Mouse (Mus musculus) layer of hippocampus, postnatal 10 days (tissue): ENCODE measurements around the gene Arhgef38. TPM values are rescaled to one million over a fixed set of nuclear protein-coding genes. Genes with fewer than 3 reads are reported as not detected.
A peak's percentile ranks its signal among the peaks of the same experiment; 100 is the strongest.

ENCODE experiments used
- DNase-seq, 2 experiments: peaks; one replicate each; pipeline ENCODE4 v3.0.0; 2021; ENCODE audit warnings: low spot score in 2 of 2
- total RNA-seq, 2 experiments: library from RNA; stranded (reverse); gene quantifications; 2 replicates each; pipeline ENCODE4 v1.2.3; 2021

Gene Arhgef38
- total RNA-seq, 2 experiments from 2014 or later: 0.29 TPM; not detected in 1

DNA sequence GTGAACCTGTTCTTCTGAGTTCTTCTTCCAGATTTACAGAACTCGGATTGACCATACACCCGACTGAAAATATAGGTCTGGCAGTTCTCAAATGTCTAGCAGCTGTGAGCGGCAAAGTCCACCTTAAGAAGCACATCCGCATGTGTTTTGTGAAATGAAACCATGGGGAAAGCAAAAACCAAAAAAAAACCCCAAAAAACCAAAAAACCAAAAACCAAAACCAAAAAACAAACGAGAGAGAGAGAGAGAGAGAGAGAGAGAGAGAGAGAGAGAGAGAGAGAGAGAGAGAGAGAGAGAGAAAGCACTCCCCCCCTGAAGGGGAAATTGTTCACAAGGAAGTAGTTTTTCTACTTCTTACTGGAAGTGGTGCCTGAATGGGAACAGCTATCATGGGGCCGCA, 67.2 kb downstream of the Arhgef38 start:
- no peak for DNase-seq

DNA sequence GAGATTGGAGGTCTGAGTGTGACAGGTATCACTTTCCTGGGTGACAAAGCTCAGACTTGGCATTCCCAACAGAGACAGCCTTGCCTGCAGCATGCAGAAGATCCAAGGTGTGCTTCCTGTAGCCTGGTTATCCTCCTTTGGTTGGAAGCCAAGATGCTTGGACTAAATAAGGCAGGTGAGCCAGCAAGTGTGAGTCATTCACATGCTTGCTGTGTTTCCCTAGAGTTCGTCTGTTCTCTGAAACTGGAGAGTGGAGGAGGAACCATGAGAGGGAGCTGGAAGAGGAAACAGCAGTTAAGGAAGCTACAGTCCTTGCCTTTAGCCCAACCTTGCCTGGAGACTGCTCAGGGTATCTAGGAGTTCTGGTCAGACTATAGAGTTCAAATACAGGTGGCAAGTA, 69.6 kb downstream of the Arhgef38 start:
- DNase-seq: no peak

DNA sequence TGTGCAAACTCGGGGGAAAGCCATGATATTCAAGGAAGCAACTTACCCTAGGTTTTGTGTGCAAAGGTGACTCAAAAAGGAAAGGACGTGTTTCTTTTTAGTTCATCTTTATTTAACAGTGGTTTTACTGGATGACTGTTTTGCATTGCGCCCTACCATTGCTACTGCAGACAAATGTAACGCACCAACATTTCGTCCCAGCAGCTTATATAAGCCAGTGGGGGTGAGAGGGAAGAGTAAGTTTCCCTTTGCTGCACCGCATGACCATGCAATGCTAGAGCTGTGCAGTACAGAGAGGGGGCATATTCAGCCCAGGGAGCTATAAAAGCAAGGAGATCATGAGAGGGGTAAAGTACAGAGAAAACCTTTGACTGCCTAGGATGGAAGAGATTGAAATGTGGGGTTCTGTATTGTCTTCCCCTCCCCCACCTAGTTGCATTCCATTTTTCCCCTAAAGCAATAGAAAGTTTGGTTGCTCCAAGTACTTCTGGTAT, 70.8 kb downstream of the Arhgef38 start:
- DNase-seq: no peak

DNA sequence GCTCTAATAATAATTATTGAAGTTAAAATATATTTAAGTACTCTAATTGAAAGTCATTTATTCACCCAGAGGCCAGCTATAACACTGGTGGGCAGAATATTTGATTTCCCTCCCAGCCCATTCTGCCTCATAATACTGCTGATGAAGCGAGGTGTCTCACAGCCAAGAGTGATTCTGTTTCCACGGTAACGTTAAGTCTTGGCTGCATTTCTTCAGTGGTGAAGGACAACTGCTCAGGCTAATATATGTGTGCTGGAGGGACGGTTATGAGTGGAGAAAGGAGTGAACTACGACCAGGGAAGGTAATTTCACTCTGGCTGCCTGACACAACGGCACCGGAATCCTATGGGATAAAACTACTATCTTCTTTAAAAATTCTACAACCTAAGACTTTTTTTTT, 71.6 kb downstream of the Arhgef38 start:
- DNase-seq: peak in 1 of 2 experiments; percentile 28

DNA sequence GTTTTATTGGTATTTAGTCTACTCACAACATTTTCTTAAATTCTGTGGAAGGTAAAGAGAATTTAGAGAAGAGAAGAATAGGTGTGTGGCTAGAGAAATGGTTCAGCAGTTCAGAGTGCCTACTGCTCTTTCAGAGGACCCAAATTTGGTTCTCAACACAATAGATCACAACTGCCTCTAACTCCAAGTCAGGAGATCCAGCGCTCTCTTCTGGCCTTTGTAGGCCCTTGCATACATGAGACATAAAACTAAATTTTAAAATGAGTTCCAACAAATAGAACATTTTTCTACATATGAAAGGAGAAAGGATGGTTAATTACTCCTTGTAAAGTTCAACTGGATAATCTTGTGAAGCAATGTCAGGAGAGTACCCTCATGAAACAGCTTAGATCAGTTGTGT, 73.3 kb downstream of the Arhgef38 start:
- DNase-seq: no peak

DNA sequence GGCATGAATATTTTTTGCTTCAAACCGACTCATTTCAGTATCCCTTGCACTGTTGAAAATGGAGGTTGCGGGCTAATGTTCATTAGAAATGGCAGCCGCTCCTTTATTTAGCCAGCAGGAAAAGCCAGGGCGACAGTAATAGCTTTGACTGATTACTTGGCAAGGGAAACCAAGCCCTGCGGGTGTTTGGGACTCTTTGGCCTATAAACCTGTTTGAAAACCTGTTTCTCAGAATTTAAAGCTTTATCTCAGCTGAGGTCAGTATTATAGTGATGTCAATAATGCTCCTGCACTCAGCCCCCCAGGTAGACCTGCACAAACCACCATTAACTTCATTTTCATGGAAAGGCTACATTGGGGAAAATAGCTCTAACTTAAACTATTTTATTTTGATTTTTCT, 76.5 kb downstream of the Arhgef38 start:
- no peak for DNase-seq

DNA sequence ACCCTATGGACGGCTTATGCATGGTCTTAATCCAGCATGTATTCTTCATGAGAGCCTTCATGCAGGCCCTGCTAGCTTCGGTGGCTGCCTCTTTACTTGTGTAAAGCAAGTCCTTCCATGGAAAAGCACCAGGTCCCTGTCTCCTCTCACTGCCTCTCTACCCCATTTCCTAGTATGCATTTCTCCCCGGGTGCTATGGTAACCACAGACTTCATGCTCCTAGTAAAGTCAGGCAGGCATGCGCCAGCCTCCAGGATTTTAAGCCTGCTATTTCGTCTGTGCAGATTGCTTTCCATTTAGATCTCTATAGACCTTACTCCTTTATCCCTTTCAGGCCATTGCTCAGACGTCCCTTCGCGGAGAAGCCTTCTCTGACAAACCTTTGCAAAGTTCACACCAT, 80.1 kb downstream of the Arhgef38 start:
- DNase-seq: peak in 1 of 2 experiments; percentile 20

DNA sequence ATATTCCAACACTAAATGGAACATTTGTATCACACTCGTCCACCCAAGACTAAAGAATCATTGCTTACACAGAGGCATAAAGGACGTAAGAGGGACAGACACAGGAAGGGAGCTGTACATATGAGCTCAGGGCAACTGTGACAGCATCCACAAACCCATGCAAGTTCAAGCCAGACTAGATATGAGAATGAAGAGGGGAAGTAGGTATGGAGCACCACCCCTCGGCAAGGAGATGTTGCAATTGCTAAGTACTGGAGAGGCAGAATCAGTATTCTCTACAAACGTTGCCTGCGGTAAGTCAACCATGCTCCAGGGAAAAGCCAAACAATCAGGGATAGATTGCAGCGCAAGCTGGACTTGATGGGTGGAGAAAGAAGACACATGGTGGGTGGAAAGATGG, 81.1 kb downstream of the Arhgef38 start:
- DNase-seq: no peak

DNA sequence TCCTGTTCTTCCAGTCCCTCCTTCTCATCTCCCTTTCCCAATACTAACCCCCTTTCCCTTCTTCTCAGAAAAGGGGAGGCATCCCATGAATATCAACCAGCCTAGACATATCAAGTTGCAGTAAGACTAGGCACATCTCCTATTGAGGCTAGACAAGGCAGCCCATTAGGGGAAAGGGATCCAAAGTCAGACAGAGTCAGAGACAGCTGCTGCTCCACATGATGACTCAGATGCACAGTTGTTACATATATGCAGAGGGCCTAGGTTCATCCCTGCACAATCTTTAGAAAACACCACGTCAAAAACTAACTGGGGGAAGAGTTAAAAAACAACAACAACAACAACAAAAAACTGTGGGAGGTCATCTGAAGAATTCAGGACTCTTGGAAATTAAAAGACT, 81.9 kb downstream of the Arhgef38 start:
- DNase-seq: no peak

DNA sequence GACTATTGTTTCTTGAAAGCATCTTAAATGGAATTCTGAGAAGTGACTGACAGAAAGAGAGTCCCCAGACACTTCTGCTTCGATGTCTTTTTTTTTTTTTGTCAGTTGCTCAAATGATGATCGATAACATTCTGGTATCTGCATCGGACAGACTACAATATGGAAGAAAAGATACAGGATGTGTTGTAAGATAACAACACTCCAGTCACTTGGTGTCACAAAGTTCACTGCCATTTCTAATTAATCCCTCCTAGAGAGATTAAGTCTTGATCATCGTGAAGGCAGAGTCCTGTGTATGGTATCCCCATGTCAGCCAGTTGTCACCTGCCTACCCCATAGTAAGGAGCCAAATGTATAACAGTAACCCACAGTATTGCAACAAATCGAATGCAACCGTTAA, 83.1 kb downstream of the Arhgef38 start:
- no peak for DNase-seq

DNA sequence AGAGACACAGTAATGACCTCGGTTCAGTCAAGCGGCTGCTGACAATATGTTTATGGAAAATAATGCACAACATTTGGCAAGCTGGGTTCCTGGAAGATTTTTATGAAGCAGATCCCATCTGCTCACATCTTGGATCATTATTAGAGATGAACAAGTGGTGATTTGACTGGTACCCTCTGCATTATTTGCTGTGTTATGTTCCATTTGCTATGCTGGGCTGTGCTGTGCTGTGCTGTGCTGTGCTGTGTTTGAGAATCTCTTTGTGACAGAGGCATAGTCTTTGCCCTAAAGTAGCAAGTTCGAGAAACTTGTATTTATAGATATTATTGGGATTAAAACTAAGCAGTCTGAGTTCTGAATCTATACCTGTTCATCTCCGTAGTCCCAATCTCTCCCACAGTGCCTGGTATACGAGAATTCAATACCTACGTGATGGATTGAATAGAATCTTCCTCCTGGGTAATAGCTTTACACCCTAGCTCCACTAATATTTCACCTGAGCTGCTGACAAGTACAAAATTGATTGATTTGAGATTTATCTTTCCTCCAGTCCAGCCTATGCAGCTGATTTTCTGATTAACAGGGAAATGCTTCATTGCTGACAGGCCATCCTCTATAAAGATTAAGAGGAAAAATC, 90.1 kb downstream of the Arhgef38 start:
- no peak for DNase-seq

DNA sequence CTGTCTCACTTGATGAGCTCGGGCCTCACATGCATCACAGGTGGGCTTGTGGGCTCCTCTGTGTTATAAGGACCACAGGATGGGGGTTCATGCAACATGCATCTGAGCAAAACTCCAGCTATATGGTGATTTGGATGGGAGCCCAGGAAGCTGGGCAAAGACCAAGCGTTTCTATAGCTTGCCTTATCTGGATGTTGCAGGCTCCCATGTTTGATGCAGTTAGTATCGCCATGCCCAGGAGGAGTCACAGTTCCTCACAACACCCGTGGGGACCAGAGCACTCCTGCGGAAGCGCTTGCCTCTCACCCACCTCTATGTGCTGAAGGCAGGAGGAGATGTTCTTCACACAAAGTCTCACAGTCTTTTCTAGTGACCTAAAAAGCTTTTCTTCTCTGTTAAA, 92.9 kb downstream of the Arhgef38 start:
- DNase-seq: no peak

DNA sequence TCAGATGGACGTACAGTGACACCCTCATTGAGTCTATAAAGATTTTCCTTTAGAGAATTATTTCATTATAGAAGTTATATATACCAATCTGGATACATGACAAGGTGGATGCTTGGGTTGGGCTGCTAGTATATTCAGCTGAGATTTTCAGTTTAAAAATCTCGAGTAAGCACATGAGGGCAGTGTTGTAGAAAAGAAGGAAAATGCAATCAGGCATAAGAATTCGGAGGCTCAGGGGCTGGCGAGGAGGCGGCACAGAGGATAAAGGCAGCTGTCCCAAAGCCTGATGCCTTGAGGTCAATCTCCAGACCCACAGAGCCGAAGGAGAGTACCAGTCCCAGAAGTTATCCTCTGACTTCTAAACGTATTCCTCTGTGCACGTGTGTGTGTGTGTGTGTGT, 102.1 kb downstream of the Arhgef38 start:
- peak; percentile 7 to 16 for DNase-seq

DNA sequence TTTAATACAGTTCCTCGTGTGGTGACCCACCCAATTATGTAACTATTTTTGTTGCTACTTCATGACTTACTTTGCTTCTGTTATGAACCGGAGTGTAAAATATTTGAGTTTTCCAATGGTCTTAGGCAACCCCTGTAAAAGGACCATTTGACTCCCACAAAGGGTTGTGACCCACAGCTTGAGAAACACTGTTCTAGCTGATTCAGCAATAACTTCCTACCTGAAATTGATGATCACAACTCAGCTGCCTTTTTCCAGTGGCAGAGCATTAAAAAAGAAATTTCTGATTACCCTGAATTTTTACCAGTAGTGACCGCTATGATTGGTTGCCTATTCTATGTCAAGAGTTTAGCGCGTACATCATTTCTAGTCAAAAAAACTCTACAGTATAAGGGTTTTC, 103.4 kb downstream of the Arhgef38 start:
- DNase-seq: no peak

DNA sequence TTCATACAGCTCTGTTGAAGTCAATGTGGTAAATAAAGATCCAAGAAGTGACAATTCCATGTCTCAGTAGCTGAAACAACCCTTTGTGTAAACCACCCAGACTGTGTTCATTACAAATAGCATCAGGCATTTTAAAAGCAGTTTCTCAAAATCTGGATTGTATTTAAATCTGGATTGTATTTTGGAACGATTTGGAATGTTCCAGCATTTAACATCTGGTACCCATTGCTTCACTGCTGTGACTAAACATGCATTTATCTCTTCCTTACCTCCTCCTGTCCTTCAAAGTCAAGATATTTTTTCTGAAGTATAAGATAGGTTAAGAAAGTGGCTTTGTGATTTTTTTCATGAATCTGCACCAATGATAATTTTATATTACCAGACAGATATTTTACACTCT, 121.5 kb downstream of the Arhgef38 start:
- DNase-seq: no peak

DNA sequence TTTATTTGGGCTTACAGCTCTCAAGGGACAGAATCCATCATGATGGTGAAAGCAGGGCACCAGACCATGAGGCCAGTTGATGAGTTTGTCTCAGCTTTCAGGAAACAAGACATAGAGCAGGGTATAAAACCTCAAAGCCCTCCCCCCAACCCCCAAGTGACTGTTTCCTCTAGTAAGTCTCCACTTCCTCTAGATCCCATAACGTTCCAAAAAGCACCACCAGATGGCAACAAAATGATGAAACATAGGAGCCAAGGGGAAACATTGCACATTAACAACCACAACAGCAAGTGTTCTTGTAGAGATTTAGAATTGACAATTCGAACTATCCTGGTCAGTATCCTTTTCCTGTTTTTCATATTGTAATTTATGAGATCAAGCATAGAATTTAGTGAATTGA, 123.0 kb downstream of the Arhgef38 start:
- DNase-seq: peak; percentile 20 to 47

DNA sequence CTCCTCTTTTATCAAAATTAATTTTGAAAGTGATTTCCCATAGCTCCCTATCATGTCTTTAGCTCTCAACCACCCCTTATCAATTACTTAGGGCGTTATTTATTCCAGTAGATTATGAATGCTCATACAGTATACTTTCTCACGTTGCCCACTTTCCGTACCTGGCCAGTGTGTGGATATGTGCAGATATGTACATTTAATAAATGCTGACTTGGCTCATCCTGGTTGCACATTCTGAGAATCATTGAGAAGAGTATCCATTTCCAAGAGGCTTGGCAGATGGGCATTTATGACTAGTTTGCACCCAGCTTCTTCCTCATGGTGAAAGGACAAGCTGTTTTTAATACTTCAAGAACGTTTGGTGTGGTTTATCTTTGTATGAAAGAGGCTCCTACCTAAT, 124.9 kb downstream of the Arhgef38 start:
- no peak for DNase-seq

DNA sequence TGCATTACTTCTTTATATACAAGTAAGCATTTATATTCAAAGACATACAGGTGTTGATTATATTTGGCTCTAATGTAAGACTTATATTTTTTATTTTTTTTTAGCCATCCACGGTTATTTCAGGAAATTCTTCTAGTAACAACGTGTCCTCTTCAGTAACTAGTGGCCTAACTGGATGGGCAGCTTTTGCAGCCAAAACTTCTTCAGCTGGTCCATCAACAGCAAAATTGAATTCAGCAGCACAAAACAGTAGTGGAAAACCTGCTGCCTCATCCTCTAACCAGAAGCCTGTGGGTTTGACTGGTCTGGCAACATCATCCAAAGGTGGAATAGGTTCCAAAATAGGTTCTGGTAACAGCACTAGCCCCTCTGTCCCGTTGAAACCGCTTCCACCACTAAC, 126.0 kb downstream of the Arhgef38 start:
- DNase-seq: no peak

DNA sequence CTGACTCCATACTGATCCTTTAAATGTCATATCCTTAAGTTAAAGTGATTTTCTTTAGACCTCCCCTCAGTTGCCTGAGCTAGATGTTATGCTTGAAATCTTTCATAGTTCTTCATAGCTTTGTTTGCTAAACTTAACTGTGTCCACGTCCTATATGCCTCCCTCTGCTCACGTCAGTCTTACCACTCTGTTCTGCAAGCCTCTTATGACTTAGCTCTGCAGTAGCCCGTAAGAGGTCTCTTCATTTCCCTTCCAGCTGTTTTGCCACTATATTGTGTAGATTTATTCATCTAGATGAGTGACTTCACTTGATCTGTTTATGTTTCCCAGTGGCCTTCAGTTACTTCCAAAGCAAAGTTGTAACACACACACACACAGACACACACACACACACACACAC, 130.3 kb downstream of the Arhgef38 start:
- DNase-seq: no peak

DNA sequence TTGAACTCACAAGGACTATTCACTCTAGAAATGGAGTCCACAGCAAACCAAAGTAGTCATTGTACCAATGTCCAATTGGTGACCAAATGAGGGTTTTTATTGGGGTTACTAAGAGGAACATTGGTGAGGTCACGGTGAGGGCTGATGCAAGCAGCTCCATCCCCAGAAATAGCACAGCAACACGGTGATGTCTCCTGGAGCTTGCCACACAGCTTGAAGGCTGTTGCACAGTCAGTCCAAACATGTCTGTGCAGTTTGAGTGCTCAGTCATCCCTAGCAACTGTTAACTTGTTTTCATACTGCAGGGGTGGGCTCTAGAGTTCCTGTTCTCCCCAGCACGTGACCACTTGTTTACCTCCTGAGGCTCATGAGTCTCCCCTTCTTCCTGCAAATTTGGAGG, 131.0 kb downstream of the Arhgef38 start:
- no peak for DNase-seq

DNA sequence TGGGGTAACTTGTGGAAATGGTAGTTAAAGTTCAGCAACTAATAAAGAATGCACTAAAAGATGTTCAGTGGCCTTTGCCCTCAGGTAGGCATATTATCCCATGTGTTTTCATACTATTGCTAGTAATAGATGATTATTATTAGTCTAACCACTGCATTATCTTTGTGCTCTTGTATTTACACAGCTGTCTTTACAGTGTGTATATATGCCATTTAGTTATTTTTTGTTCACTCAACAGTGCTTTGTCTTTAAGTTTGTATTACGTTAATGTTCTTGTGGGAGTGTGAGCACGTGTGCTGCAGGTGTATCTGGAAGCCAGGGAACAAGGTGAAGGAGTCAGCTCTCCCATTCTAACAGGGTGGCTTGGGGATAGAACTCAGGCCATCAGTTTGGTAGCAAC, 135.8 kb downstream of the Arhgef38 start:
- no peak for DNase-seq

DNA sequence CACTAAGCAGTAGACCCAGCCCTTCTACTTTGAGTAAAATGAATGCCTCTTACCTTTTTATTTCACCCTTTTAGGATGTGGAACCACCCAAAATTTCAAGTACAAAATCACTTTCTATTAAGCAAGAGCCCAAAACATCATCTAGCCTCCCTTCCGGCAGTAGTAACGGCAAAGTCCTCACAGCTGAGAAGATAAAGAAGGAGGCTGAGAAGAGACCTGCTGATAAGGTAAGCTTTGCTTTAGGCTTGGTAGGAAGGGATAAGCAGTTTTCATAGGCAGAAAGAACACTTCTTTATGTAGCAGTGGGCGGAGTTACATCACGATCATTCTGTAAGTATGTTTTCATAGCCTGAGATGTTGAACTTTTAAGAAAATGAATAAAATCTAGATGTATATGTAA, 136.4 kb downstream of the Arhgef38 start:
- DNase-seq: no peak

DNA sequence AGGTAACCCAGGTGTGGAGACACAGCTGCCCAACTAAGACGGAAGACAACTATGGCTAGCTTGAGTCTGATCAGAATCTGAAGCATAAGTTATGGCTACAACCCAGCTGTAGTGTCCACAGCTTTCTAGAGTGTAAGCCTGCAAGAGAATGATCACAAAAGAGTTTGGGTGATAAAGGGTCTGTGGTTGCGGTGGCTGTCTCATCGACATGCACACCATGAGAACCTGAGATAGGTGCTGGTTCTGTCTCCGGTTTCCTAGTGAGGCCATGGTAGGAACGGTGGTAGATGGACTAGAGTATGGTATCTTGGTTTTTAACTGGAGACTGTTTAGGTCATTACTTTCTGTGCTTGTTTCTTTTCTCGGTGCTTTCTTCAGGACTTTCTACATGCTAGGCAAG, 136.8 kb downstream of the Arhgef38 start:
- no peak for DNase-seq

DNA sequence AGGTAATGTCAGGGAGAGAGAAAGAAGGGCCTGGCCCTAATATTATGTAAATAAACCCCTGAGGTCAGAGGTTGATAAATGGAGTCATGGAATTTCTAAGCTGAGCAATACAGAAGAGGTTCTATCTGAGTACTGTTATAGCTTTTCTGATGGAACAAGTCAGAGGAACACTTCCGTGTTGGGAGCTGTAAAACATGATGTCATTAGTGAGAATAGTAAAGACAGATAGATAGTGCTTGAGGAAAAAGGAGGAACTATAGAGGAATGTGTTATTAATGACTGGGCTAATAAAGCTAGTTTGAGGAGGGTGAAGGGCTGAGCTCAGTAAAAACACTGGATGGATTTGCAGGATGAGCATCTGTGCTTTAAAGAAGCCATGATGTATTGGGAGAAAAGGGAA, 140.4 kb downstream of the Arhgef38 start:
- no peak for DNase-seq
